Mouse (Mus musculus) stomach, postnatal 0 days (tissue): Measurements from ENCODE around the gene Aasdhppt.

Experiments used
- CTCF ChIP-seq: IDR thresholded peaks from 2 replicates; pipeline ENCODE4 v1.5.1; 2016; ENCODE audit warnings: antibody characterized with exemption, low read depth, mild to moderate bottlenecking, moderate library complexity
- EP300 ChIP-seq: optimal IDR thresholded peaks from 2 replicates; pipeline ENCODE3; 2016; ENCODE audit warnings: antibody characterized with exemption

GRCm38 (mm10) chr9:4259074-4259473 is 50.2 kb downstream of the Aasdhppt start:
- TF ChIP-seq EP300 = no peak
- no peak for TF ChIP-seq CTCF
